Mouse (Mus musculus) bone marrow macrophage, adult 2 months (primary cell): ENCODE data around the gene Trappc3.

Experiments used
- CTCF ChIP-seq: IDR thresholded peaks from 2 replicates; pipeline ENCODE4 v1.5.1; 2012; ENCODE audit warnings: low read depth, mild to moderate bottlenecking, low read length, moderate library complexity
- POLR2A ChIP-seq: IDR thresholded peaks from 2 replicates; pipeline ENCODE4 v1.6.1; 2012; ENCODE audit warnings: mild to moderate bottlenecking, low read depth, low read length, borderline replicate concordance

DNA sequence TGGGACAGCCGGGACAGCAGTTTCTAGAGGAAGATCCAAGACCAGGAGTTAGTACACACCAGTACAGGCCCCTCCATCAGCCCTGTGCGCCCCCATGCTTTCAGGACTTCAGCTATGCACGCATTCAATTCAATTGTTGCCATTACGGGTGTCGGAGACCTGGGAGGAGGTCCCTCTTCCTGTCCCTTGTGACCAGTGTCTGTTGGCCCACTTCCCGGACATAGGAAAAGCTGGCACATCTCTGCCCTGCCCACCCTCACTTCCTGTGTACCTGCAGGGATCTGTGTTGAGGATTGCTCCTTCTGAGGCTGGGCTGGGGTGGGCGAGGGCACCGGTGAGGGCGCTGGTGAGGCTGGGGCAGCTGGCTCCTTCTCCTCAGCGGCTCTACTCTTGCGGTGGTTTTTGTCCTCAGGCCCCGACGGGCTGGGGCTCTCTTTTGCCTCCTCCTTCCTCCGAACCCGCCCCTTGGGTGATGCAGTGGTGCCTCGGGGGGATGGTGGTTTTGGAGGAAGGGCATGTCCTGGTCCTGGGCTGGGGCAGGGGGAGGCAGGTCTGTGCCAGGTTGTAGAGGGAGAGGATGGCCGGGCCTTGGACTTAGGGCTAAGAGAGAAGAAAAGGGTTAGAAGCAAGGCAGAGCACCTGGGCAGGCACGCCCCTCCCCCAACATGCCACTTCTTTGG lies 27.5 kb upstream of the Trappc3 start:
- TF ChIP-seq CTCF (no peak), POLR2A (no peak)
